Mouse (Mus musculus) monocyte, adult 59 days (primary cell): Measurements from ENCODE around the gene P4ha1. TPM values are rescaled to one million over a fixed set of nuclear protein-coding genes. Genes with fewer than 3 reads are reported as not detected.

ENCODE experiments used
- total RNA-seq, 2 experiments: library from RNA; stranded (reverse); gene quantifications; one replicate each; pipeline ENCODE4 v1.2.4; 2023

Gene P4ha1
- total RNA-seq, result 10 to 100 TPM; 48.1 to 50.5 TPM

GRCm38 (mm10) chr10:59323100-59323487 is at the start of gene P4ha1:
Gene P4ha1 (plus strand): TSS chr10:59323296.

GRCm38 (mm10) chr10:59395461-59395860 is 72.4 kb downstream of the P4ha1 start, which contains the start of gene Gm10273:
Gene Gm10273 (plus strand): TSS chr10:59395632.

GRCm38 (mm10) chr10:59402899-59403792 is 80.0 kb downstream of the P4ha1 start, which contains the start of gene Pla2g12b:
Gene Pla2g12b (plus strand): TSS chr10:59403660.

Other genes with a start within 250 kb of the P4ha1 start
- 10 to 100 TPM; 13.4 to 15.7 TPM for gene Sept10, start 101.4 kb upstream of the P4ha1 start, total RNA-seq
- gene Sowahc, start 101.3 kb upstream of the P4ha1 start, total RNA-seq, result 100 to 1,000 TPM; 144 to 148 TPM
- 10 to 100 TPM in 1 of 2 experiments, not detected in 1; 14.5 TPM for gene Gm10273, start 72.3 kb downstream of the P4ha1 start, total RNA-seq
- gene Pla2g12b, start 80.4 kb downstream of the P4ha1 start, total RNA-seq, result not detected
- not detected for gene Oit3, start 118.5 kb downstream of the P4ha1 start, total RNA-seq